Mouse (Mus musculus): ENCODE measurements around the gene Tnfrsf8. TPM values are rescaled to one million over a fixed set of nuclear protein-coding genes. Genes with fewer than 3 reads are reported as not detected.

Gene Tnfrsf8
- polyA plus RNA-seq, 1 experiment from 2014 or later, result 4.3 TPM

DNA sequence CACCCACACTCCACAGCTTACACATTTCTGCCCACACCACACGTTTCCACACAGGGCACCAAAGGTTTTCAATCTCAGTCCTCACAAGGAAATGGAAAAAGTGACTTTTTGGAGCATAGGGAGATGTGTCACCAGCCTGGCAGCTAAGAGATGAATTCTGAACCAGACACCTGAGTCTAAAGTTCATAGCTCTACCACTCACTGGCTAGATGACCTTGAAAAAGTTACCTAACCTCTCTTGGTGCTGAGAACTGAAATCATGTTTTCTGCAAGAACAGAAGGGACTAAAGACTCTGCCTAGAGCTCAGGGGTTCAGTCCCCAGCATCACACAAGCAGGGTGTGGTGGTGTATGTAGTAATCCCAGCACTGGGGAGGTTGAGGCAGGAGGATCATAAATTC is 95.0 kb downstream of the Tnfrsf8 start:
- ATAC-seq (replicated peaks; ENCODE audit: extremely low read depth, insufficient read depth, low FRiP score), result no peak
- WGBS, result 79% methylated on average over 1 of the region's 1 CpGs

DNA sequence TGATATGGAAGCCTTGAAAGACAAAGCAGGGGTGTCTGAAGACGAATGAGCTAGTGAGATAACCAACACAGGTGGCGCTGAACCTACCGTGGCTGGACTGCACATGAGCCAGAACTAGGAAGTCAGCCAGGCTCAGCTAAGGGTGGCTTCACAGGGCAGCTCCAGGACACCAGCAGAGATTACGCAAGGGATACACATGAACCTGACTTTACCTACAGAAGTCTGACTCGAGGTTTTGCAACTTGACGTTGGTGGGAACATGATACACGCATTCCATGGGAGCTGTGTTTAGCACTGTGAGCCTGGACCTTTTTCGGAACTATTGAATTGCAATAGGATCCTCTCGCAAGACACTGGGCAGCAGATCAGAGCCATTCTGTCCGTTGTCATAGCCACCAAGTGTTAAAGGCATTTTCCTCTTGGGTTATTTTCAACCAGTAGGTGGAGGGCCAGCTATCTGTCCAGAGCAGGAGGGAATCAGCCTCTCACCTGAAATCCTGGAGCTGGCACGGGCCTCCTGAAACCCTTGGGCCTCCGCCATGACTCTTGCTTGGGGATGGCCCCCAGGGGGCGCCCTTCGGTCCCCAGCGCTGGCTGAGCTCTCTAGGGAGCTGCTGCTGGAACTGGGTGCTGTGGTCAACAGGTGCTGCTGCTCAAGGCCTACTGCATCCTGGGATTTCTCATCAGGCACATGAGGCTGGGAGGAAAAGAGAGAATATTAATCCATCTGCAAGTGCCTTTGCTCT is 95.6 kb downstream of the Tnfrsf8 start:
- Histone ChIP-seq H3K9me3 (replicated peaks; ENCODE audit: control insufficient read depth, low read length) (no peaks in the 10 kb centered on the region), H3K27me3 (ENCODE audit: control insufficient read depth, insufficient read depth, low read length) (no peaks in the 10 kb centered on the region), H3K4me2 (ENCODE audit: low read depth, low read length) (no peak overlapping the region), H3K36me3 (ENCODE audit: control insufficient read depth, insufficient read depth) (no peaks in the 10 kb centered on the region), H3K4me3 (ENCODE audit: low read length) (no peak overlapping the region), H3K9ac (ENCODE audit: low read length) (no peak overlapping the region), H3K4me1 (ENCODE audit: control insufficient read depth, insufficient read depth, low read length) (0 out of 2 replicates have a peak, but pooled peaks cover 4% of the 10 kb centered on the region), H3K27ac (ENCODE audit: low read length) (no peak overlapping the region)
- WGBS, result 57% methylated on average over 15 of the region's 15 CpGs
- ATAC-seq (replicated peaks; ENCODE audit: extremely low read depth, insufficient read depth, low FRiP score), result no peak

More for the DNA sequence above, 95.0 kb downstream of the Tnfrsf8 start:
- H3K4me3 ChIP-seq (ENCODE audit: low read length), result no peak overlapping the region
- H3K27me3 ChIP-seq (ENCODE audit: control insufficient read depth, insufficient read depth, low read length), result no peaks in the 10 kb centered on the region
- H3K27ac ChIP-seq (ENCODE audit: low read length), result no peak overlapping the region
- H3K4me2 ChIP-seq (ENCODE audit: low read depth, low read length), result no peak overlapping the region
- no peak overlapping the region for H3K9ac ChIP-seq (ENCODE audit: low read length)
- H3K4me1 ChIP-seq (ENCODE audit: control insufficient read depth, insufficient read depth, low read length), result no peaks in the 10 kb centered on the region
- no peaks in the 10 kb centered on the region for H3K36me3 ChIP-seq (ENCODE audit: control insufficient read depth, insufficient read depth)
- H3K9me3 ChIP-seq (replicated peaks; ENCODE audit: control insufficient read depth, low read length), result no peaks in the 10 kb centered on the region

DNA sequence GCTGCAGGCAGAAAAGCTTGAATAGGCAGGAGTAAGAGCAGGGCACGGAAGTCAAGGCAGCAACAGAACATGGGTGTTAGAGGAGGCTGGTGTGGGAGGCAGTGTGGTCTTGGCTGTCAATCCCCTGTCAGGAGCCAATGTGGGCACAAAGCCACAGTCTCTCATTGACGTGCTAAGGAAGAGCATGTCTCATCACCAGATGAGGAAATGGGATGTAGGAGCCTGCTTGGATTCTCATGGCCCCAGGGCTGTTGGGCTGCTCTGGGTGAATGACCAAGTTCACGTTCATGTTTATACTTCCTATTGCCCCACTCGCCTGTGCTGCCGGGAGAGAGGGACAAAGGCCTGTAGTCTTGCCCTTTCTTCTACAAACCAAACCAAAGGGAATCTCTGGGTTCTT is 97.1 kb downstream of the Tnfrsf8 start:
- ATAC-seq (replicated peaks; ENCODE audit: extremely low read depth, insufficient read depth, low FRiP score), result no peak
- WGBS, result 76% methylated on average over 5 of the region's 5 CpGs
- Histone ChIP-seq H3K4me3 (ENCODE audit: low read length) (no peak overlapping the region), H3K36me3 (ENCODE audit: control insufficient read depth, insufficient read depth) (no peaks in the 10 kb centered on the region), H3K9me3 (replicated peaks; ENCODE audit: control insufficient read depth, low read length) (no peaks in the 10 kb centered on the region), H3K9ac (ENCODE audit: low read length) (no peak overlapping the region), H3K4me1 (ENCODE audit: control insufficient read depth, insufficient read depth, low read length) (0 out of 2 replicates have a peak, but pooled peaks cover 4% of the 10 kb centered on the region), H3K27ac (ENCODE audit: low read length) (no peak overlapping the region), H3K4me2 (ENCODE audit: low read depth, low read length) (no peak overlapping the region), H3K27me3 (ENCODE audit: control insufficient read depth, insufficient read depth, low read length) (no peaks in the 10 kb centered on the region)

Other genes starting within 250 kb of the Tnfrsf8 start
- gene Vps13d, start 120.2 kb downstream of the Tnfrsf8 start, polyA plus RNA-seq (2015; fragmentation: Nextera tagmentation; extraction: Ambion mirVana), result 7.6 and 9.0 TPM in 2 replicates
- gene Tnfrsf1b, start 68.3 kb downstream of the Tnfrsf8 start, polyA plus RNA-seq (2015; fragmentation: Nextera tagmentation; extraction: Ambion mirVana), result 4.1 and 5.2 TPM in 2 replicates
- gene Zfp990, start 195.6 kb upstream of the Tnfrsf8 start, polyA plus RNA-seq (2015; fragmentation: Nextera tagmentation; extraction: Ambion mirVana), result 0.05 TPM in 1 of 2 replicates, not detected in the other